Mouse (Mus musculus): ENCODE data around the gene Sertad3.

The Sertad3 gene

DNA sequence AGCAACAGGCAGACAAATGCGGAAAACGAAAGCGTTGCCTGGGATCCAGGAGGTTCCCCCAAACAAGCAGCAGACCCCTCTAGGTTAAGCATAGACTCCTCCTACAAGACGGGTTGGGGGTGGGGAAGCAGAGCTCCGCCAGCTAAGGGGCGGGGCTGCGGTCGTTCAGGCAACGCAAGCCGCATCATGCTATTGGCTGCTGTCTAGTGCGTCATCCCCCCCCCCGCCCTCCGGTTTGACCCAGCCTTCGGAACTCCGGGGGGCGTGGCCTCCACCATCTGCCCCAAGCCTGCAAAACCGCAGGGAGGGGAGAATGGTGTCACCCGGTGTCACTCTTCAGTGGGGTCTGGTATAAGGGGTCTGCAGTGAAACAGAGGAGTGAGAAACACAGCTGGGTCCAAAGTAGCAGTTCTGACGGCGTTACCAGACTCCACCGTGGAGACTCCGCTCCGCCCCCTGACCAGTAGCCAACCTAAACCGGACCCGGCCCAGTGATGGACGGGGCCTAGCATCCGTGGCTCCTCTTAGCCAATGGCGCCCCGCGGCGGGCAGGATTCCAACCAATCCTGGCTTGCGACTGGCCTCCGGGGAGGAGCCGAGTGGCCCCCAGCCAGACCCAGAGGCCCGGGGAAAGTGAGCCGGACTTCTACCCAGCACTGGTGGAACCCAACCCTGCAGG, at the start of gene Sertad3:
Gene Sertad3, plus strand, starts transcription at position 613 of the 679 bp plus-strand sequence.
- peak; percentile 79 for ATAC-seq (ENCODE audit: low TSS enrichment)

GRCm38 (mm10) chr7:27427387-27427786, 46.2 kb upstream of the Sertad3 start:
- ATAC-seq (ENCODE audit: low TSS enrichment): no peak

- no peak for ATAC-seq (ENCODE audit: low TSS enrichment)
These were observed 45.6 kb upstream of the Sertad3 start for GRCm38 (mm10) chr7:27428002-27428401.

DNA sequence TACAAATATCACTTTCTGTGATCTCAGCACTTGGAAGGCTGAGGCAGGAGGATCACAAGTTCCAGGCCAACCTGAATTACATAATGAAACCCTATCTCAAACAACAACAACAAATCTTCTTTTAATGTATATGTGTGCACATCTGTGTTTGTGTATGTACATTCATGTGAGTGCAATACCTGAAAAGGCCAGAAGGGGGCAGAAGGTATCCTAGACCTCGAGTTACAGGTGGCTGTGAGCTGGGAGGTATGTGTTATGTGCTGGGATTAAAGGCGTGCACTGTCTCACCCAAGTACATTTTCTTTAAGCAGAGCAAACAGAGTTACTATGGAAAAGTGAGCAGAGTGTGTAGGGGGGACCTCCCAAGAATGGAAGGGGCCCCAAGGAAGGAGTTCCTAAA, 44.4 kb upstream of the Sertad3 start:
- no peak for ATAC-seq (ENCODE audit: low TSS enrichment)

GRCm38 (mm10) chr7:27433349-27433748, 40.2 kb upstream of the Sertad3 start:
- no peak for ATAC-seq (ENCODE audit: low TSS enrichment)

DNA sequence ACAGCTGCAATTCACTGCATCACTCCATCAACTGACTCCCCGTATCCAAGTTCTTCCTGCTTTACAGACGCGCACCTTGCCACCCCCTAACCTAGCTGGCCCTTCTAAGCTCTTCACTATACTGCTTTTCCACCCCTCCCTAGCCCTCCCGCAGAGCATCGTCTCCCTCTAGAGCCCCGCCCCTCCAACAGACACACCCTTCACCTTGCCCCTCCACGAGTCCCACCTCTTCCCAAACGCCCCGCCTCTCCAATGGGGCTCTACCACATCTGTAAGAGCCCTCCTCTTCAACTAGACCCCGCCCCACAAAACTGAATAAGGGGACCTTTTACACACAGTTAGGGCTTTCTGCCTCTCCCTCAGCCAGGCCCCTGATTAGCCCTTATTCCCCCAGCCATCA, 39.8 kb upstream of the Sertad3 start:
- no peak for ATAC-seq (ENCODE audit: low TSS enrichment)

- ATAC-seq (ENCODE audit: low TSS enrichment): no peak
These were observed 36.0 kb upstream of the Sertad3 start for GRCm38 (mm10) chr7:27437544-27437943.

- ATAC-seq (ENCODE audit: low TSS enrichment): no peak
These were observed 33.6 kb upstream of the Sertad3 start for GRCm38 (mm10) chr7:27440014-27440413.

DNA sequence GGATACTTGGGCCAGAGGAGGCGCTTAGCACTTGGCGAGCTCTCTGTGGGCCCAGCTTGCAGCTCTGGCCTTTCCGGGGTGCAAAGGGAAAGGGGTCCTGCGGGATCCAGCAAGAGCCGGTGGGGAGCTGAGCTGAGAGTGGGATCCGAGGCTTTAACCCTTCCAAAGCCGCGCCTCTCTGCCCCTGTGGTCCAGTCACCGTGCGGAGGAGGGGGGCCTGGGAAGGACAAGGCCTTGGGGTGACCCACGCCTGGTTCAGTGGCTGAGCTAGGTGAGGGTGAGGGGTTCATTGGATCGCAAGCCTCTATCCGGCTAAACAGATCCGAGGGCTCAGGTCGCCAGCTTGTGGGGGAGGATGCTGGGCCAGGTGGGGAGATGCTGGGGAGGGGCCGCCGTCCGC, 27.5 kb upstream of the Sertad3 start:
- no peak for ATAC-seq (ENCODE audit: low TSS enrichment)

GRCm38 (mm10) chr7:27446521-27447418, 26.8 kb upstream of the Sertad3 start:
- ATAC-seq (ENCODE audit: low TSS enrichment): peak; percentile 54; the same call in 1 of the 2 replicates

DNA sequence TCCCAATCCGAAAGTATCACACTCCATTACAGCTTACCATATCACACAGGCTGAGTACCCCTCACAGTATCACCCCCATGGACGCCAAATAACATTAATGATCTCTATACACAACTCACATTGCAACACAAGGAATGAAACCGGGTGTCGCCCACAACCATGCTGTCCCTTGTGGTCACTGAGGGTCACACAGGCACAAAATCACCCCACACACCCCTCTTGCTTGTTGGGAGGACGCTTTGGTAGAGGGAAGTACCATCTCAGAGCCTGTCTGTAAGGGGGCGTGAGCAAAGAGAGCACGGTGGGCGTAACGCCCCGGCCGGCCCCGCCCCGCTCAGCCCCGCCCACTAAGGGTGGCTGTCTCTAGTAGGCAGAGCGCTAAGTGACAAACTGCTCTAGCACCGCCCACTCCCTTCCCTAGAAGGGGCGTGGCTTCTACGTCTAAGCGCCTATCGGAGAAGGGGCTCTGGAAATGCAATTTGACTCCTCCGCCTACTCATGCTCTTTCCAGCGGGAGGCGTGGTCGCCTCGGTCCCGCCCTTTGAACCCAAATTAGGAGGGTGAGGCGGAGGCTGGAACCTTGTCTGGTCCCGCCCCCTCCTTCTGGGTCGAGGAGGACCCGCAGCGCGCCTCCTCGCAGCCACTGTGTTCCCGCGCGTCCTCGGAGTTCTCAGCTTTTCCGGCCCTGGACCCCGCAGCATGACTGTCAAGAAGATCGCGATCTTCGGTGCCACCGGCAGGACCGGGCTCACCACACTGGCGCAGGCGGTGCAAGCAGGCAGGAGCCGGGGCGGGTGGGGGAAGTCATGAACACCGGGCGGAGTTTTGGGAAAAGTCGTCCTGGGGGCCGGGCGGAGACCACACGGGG, 25.9 kb upstream of the Sertad3 start, which contains the start of the genes Sptbn4 and Blvrb:
Gene Sptbn4, minus strand, starts transcription at position 268 of the 868 bp plus-strand sequence.
Gene Blvrb, plus strand, starts transcription at position 560 of the 868 bp plus-strand sequence.
- peak; percentile 72 for ATAC-seq (ENCODE audit: low TSS enrichment)

DNA sequence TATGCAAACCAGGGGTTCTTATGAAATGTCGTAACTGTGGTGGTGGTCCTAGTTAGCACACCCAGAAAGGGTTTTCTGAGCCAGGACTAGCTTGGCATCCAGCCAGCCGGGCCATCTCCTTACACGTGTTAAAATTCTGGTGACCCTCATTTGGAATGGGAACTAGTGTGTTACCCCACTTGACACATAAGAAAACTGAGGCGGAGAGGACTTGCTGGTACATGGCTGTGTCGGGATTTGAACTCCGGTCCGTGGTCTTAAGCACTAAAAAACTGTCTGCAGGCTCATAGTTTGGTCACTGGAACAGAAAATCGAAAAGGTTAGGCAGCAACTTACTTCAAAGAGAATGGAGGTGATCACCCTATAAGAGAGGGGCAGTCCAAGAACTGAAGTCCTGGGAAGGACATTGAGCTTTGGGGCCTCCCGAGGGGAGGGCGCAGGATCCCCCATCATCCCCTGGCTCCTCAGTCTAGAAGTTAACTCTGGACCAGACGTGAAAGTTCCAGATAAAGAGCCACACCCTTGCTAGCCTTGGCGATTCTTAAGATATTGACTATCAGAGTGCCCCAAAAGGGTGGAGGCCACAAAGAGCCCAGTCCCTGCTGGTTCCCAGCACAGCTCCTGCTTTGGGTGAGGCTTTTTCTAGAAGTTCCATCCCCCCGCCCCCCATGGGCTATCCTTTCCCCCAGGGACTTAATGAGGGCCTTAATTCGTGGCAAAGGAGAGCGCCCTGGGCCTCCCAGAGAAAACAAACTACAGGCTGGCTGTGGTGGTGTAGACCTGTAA, 25.0 kb upstream of the Sertad3 start:
- no peak for ATAC-seq (ENCODE audit: low TSS enrichment)

DNA sequence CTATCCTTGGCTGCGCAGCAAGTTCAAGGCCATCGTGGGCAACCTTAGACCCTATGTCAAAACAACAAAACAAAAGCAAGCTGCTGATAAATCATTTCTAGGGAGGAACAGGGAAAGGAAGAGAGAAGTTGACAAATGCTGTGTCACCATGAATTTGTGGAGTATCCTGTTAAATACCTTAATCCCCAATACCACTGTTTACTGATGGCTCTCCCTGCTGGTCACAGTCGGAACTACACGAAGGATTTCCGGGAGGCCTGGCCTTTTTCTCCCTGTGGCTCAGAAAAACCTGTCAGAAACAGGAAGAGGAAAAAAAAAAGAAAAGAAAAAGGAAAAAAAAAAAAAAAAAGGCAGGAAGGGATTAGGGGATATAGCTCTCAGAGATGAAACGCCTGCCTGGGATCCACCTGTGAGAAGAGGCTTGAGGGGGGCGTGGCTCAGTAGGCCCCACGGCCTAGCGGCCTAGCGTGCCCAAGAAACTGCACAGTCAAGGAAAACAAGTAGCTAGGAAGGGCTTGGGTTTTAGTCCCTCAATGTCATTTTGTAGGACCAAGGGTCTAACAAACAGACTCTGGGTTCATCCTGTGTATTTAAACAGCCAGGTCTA, 24.2 kb upstream of the Sertad3 start:
- no peak for ATAC-seq (ENCODE audit: low TSS enrichment)

DNA sequence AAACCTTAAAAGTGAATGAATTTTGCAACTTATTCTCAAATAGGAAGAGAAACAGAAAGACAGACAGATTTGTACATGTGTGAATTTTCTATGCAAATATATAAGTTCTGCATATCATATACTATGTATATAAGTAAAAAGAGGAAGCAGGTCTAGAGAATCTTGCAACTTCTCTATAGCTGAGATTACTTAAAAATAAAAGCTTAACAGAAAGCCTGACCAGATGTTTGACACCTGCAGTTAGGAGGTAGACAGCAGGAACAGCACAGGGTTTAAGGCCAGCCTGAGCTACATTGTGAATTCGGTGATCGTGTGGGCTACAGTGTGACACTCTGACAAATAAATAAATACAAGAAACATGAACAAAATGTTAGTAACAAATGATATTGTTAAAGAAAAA, 22.2 kb upstream of the Sertad3 start:
- ATAC-seq (ENCODE audit: low TSS enrichment): no peak

DNA sequence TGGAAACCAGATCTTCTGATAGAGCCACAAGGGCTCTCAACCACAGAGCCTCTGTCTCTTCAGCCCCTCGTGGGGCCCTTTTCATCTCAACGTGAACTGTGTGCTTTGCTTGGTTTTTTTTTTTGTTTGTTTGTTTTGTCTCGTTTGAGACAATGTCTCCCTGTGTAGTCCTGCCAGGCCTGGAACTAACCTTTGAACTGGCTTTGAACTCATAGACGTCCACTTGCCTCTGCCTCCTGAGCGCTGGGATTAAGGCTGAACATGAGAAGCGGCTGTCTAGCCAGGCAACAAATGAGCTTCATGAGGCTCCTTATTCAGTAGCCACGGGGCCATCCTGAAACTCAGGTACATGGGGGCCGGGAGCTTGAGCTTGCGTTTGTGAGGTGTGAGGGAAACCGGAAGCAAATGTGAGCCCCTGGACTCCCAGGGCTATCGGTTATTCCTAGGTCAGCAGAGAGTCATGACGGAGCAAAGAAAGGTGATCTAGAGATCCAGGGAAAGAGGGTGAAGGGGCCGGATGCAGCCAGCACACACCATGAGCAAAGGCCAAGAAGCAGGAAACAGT, 21.3 kb upstream of the Sertad3 start:
- no peak for ATAC-seq (ENCODE audit: low TSS enrichment)

DNA sequence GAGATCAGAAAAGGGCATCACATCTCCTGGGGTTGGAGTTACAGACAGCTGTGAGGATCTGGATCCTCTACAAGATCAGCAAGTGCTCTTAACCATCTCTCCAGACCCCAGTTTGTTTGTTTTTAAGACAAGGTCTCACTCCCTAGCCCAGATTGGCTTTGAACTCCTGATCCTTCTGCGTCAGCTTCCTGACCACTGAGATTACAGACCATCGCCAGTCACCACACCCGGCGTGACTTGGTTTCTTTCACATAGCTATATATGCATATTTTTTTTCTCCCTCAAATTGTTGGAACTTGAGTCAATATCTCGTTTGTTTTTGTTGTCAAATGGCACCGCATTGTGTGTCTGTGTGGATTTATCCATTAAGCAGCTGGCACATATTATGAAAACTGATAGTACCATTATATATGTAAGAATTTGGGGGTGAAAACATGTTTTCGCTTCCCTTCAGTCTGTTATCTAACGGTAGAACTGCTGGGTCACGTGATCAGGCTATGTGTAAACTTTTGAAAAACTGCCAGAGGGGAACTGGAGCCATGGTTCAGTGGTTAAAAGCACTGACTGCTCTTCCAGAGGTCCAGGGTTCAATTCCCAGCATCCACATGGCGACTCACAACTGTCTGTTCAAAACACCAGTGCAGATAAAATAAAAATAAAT, 19.0 kb upstream of the Sertad3 start:
- no peak for ATAC-seq (ENCODE audit: low TSS enrichment)

DNA sequence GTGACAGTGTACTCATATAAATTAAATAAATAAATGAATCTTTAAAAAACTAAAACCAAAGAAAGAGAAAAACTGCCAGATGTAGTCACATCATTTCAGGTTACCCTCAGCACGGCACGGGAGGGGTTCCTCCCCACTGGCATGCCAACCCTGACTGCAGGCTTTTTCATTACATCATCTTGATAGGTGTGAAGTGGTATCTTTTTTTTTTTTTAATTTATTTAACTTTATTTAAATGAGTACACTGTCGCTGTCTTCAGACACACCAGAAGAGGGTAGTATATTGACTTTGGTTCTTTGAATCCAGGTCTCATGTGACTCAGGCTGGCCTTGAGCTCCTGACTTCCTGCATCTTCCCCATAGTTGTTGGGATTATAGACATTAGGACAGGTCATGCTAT, 18.3 kb upstream of the Sertad3 start:
- ATAC-seq (ENCODE audit: low TSS enrichment): no peak

- no peak for ATAC-seq (ENCODE audit: low TSS enrichment)
These were observed 15.0 kb upstream of the Sertad3 start for GRCm38 (mm10) chr7:27458614-27459013.

DNA sequence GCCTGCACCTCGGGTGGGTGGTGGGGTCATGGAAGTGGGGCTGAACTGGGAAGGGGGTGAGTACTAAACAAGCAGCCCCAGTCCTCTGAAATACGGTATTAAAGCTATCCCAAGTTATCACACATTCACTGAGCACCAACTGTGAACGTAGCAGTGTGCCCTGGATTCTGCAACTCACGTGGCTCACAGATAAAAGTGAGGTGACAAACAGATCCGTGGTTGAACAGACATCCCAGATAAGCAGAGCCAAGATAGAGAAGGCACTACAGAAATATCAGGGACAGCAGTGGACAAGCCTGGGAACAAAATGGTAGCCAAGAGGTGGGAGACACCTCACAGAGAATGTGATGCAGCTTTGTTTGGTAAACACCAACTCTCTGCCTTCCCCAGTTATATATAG, 13.9 kb upstream of the Sertad3 start:
- no peak for ATAC-seq (ENCODE audit: low TSS enrichment)

DNA sequence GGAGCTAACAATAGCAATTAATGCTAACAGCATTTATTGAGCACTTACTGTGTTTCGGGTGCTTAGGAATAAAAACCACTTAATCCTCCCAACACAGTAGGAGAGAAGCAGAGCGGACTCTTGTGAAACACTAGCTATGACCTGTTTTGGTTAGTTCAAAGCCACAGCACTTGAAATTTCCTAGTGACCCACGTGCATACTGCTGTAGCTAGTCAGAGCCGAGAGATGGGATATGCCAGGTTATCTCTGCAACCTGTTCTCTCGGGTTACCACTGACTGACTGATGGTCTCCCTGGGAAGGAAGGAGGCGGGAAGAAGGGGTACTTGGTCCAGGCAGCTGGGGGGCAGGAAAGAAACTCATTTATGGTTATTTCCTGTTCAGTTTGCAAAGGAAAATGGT, 13.1 kb upstream of the Sertad3 start:
- ATAC-seq (ENCODE audit: low TSS enrichment): no peak
